Mouse (Mus musculus): Measurements from ENCODE around the gene Camk2b.

GRCm38 (mm10) chr11:6000961-6001682, 65.0 kb downstream of the Camk2b start:
- no peak for TF ChIP-seq POLR2A (IDR thresholded peaks at IDR 0.05; ENCODE audit: low read depth, low read length)
- no peak for TF ChIP-seq CTCF (IDR thresholded peaks at IDR 0.05; ENCODE audit: borderline replicate concordance, insufficient read depth, low read length)

Measured in embryonic fibroblast, embryonic 13.5 days (primary cell).